Mouse (Mus musculus): Measurements from ENCODE around the gene Bub1b.

DNA sequence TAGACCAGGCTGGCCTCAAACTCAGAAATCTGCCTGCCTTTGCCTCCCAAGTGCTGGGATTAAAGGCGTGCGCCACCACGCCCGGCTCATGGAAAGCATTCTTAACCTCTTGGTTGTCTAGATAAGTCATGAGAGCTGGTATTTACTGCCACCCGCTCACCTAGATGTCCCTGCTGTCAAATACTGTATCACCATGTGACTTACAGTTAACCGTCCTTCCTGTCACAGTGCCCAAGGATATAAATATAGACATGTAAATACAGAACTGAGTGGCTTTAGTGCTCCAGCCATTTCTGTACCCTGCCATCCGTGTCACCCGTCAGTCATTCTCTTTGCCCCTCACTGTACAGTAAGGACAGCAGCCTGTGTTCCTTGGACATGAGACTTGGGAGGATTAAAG lies 40.7 kb downstream of the Bub1b start:
- no peak for TF ChIP-seq ZNF384 (IDR thresholded peaks at IDR 0.05; ENCODE audit: low read depth, low read length)
- no peak for TF ChIP-seq MAFK (IDR thresholded peaks at IDR 0.05; ENCODE audit: insufficient read depth, low read depth, low read length)
